Mouse (Mus musculus) myocyte (in vitro differentiated cells): ENCODE data around the gene Kcnk1. TPM values are rescaled to one million over a fixed set of nuclear protein-coding genes. Genes with fewer than 3 reads are reported as not detected.

Source experiments
- H3K27me3 ChIP-seq: one replicate; pipeline ENCODE4 v1.6.1; 2011; ENCODE audit not compliant: control insufficient read depth, insufficient read depth, insufficient read length
- H3K36me3 ChIP-seq: one replicate; pipeline ENCODE4 v1.6.1; 2011; ENCODE audit not compliant: control insufficient read depth, insufficient read depth
- H3K4me2 ChIP-seq: one replicate; pipeline ENCODE4 v1.6.1; 2011; ENCODE audit warnings: low read depth, control low read depth
- H3K4me3 ChIP-seq: one replicate; pipeline ENCODE4 v1.5.1; 2011; ENCODE audit warnings: mild to moderate bottlenecking, control low read depth, moderate library complexity
- H3K79me2 ChIP-seq: one replicate; pipeline ENCODE4 v1.6.1; 2011; ENCODE audit not compliant: control insufficient read depth, insufficient read depth
- H3ac ChIP-seq: one replicate; pipeline ENCODE4 v1.6.1; 2011; ENCODE audit not compliant: control insufficient read depth, insufficient read length
- CEBPB ChIP-seq: IDR thresholded peaks from 2 replicates; pipeline ENCODE4 v1.6.1; 2011; ENCODE audit warnings: mild to moderate bottlenecking, moderate library complexity; ENCODE audit not compliant: poor library complexity, insufficient read depth, severe bottlenecking
- E2F4 ChIP-seq: IDR thresholded peaks from one replicate; pipeline ENCODE4 v1.6.1; 2011; ENCODE audit warnings: mild to moderate bottlenecking, control low read depth, moderate library complexity; ENCODE audit not compliant: insufficient read depth
- MAX ChIP-seq: IDR thresholded peaks from one replicate; pipeline ENCODE4 v1.6.1; 2011; ENCODE audit warnings: low read depth, mild to moderate bottlenecking, control low read depth
- MYOD1 ChIP-seq, 3 experiments: IDR thresholded peaks; one replicate each; pipeline ENCODE4 v1.6.1; 2011; ENCODE audit warnings: control low read depth in 2 of 3, low read depth in 2 of 3, mild to moderate bottlenecking in 2 of 3, moderate library complexity in 1 of 3; ENCODE audit not compliant: insufficient read length in 2 of 3, control insufficient read depth in 1 of 3
- MYOG ChIP-seq, 3 experiments: IDR thresholded peaks; one replicate each; pipeline ENCODE4 v1.6.1; 2011; ENCODE audit warnings: control low read depth in 2 of 3, low read depth in 2 of 3, mild to moderate bottlenecking in 2 of 3; ENCODE audit not compliant: insufficient read length in 2 of 3, control insufficient read depth in 1 of 3, insufficient read depth in 1 of 3
- POLR2A ChIP-seq: IDR thresholded peaks from one replicate; pipeline ENCODE4 v1.6.1; 2011; ENCODE audit warnings: low read depth, mild to moderate bottlenecking, control low read depth, moderate library complexity; ENCODE audit not compliant: insufficient read length
- POLR2AphosphoS2 ChIP-seq: IDR thresholded peaks from one replicate; pipeline ENCODE4 v1.6.1; 2011; ENCODE audit warnings: low read depth, control low read depth; ENCODE audit not compliant: insufficient read length
- REST ChIP-seq: IDR thresholded peaks from one replicate; pipeline ENCODE4 v1.6.1; 2011; ENCODE audit warnings: mild to moderate bottlenecking, control low read depth, moderate library complexity; ENCODE audit not compliant: insufficient read depth, insufficient read length
- SRF ChIP-seq: IDR thresholded peaks from one replicate; pipeline ENCODE4 v1.6.1; 2011; ENCODE audit warnings: low read depth; ENCODE audit not compliant: control insufficient read depth, insufficient read length
- TCF12 ChIP-seq: IDR thresholded peaks from one replicate; pipeline ENCODE4 v1.6.1; 2011; ENCODE audit warnings: mild to moderate bottlenecking, control low read depth; ENCODE audit not compliant: poor library complexity, insufficient read depth, severe bottlenecking
- TCF3 ChIP-seq: IDR thresholded peaks from one replicate; pipeline ENCODE4 v1.6.1; 2011; ENCODE audit warnings: low read depth, control low read depth; ENCODE audit not compliant: insufficient read length
- USF1 ChIP-seq: IDR thresholded peaks from one replicate; pipeline ENCODE4 v1.6.1; 2011; ENCODE audit warnings: low read depth, mild to moderate bottlenecking, control low read depth, moderate library complexity
- polyA plus RNA-seq: library from polyadenylated mRNA; unstranded; fragments of >200 nt; fragmentation: generic; extraction: Trizol; gene quantifications from one replicate; pipeline ENCODE4 v1.2.1, GENCODE M21; 2012; ENCODE audit warnings: missing spikeins

The Kcnk1 gene
- polyA plus RNA-seq = not detected

- no peak within 1 kb of the TSS for H3K4me2 ChIP-seq
- TF ChIP-seq CEBPB (no peak), POLR2AphosphoS2 (no peak), TCF3 (no peak), SRF (no peak), TCF12 (no peak), E2F4 (no peak), REST (no peak), USF1 (no peak)
- no peak within 1 kb of the TSS for H3ac ChIP-seq
- H3K79me2 ChIP-seq = no peaks in the 10 kb centered on the region
- peaks cover 47% of the 10 kb centered on the region for H3K27me3 ChIP-seq
- H3K36me3 ChIP-seq = no peaks in the 10 kb centered on the region
- no peak within 1 kb of the TSS for H3K4me3 ChIP-seq
Measured at GRCm38 (mm10) chr8:125995101-125995986, at the start of gene Kcnk1. Kcnk1 (plus strand) TSS chr8:125995170.

- TF ChIP-seq MYOG (IDR thresholded peaks at IDR 0.05; ENCODE audit: control insufficient read depth in 1 of 3, insufficient read depth in 1 of 3, insufficient read length in 2 of 3, low read depth in 2 of 3) = no peak
- TF ChIP-seq MYOD1 (IDR thresholded peaks at IDR 0.05; ENCODE audit: control insufficient read depth in 1 of 3, insufficient read length in 2 of 3, low read depth in 2 of 3) = no peak
- TF ChIP-seq USF1 = no peak
- no peak for TF ChIP-seq TCF12
- no peak for TF ChIP-seq TCF3
- TF ChIP-seq REST = no peak
- no peak for TF ChIP-seq MAX
- no peak for TF ChIP-seq SRF
- TF ChIP-seq E2F4 = no peak
- no peak for TF ChIP-seq POLR2A
- TF ChIP-seq POLR2AphosphoS2 = no peak
- TF ChIP-seq CEBPB = no peak
Measured at GRCm38 (mm10) chr8:125948696-125949308, 46.2 kb upstream of the Kcnk1 start.

GRCm38 (mm10) chr8:125950007-125950940 is 44.7 kb upstream of the Kcnk1 start:
- Histone ChIP-seq H3K4me3 (no peak overlapping the region), H3K36me3 (no peaks in the 10 kb centered on the region), H3K4me2 (no peak overlapping the region), H3K27me3 (peaks cover 6% of the 10 kb centered on the region), H3K79me2 (no peaks in the 10 kb centered on the region), H3ac (no peak overlapping the region)
- TF ChIP-seq USF1 = peak; percentile 68
- no peak for TF ChIP-seq MYOD1 (IDR thresholded peaks at IDR 0.05; ENCODE audit: control insufficient read depth in 1 of 3, insufficient read length in 2 of 3, low read depth in 2 of 3)
- no peak for TF ChIP-seq MAX
- TF ChIP-seq TCF3 = no peak
- TF ChIP-seq TCF12 = no peak

More at GRCm38 (mm10) chr8:125948696-125949308, 46.2 kb upstream of the Kcnk1 start:
- H3K4me2 ChIP-seq = no peak overlapping the region
- no peak overlapping the region for H3K4me3 ChIP-seq
- peaks cover 19% of the 10 kb centered on the region for H3K27me3 ChIP-seq
- no peaks in the 10 kb centered on the region for H3K36me3 ChIP-seq
- H3K79me2 ChIP-seq = no peaks in the 10 kb centered on the region
- H3ac ChIP-seq = no peak overlapping the region

- Histone ChIP-seq H3K79me2 (no peaks in the 10 kb centered on the region), H3K4me2 (no peak overlapping the region), H3K27me3 (peaks cover 6% of the 10 kb centered on the region), H3K36me3 (no peaks in the 10 kb centered on the region), H3ac (no peak overlapping the region), H3K4me3 (no peak overlapping the region)
- TF ChIP-seq MYOD1 (IDR thresholded peaks at IDR 0.05; ENCODE audit: control insufficient read depth in 1 of 3, insufficient read length in 2 of 3, low read depth in 2 of 3) = no peak
- no peak for TF ChIP-seq USF1
- no peak for TF ChIP-seq MAX
- TF ChIP-seq TCF3 = no peak
- TF ChIP-seq MYOG (IDR thresholded peaks at IDR 0.05; ENCODE audit: control insufficient read depth in 1 of 3, insufficient read depth in 1 of 3, insufficient read length in 2 of 3, low read depth in 2 of 3) = no peak
- no peak for TF ChIP-seq CEBPB
- TF ChIP-seq POLR2A = no peak
- TF ChIP-seq SRF = no peak
- TF ChIP-seq POLR2AphosphoS2 = no peak
- TF ChIP-seq TCF12 = no peak
- TF ChIP-seq E2F4 = no peak
- no peak for TF ChIP-seq REST
Measured at GRCm38 (mm10) chr8:125955671-125956070, 39.3 kb upstream of the Kcnk1 start.
